Mouse (Mus musculus): ENCODE measurements around the gene Hist1h1e.

Gene Hist1h1e

GRCm38 (mm10) chr13:23573898-23574524 is 48.3 kb downstream of the Hist1h1e start, which contains the start of the genes Hist1h2bf and Hist1h2ad:
Hist1h2bf (minus strand) TSS chr13:23574196.
Hist1h2ad (plus strand) TSS chr13:23574381.
- in situ Hi-C loops (cut with MboI, MseI): loop anchor here (5.0 to 25.0 kb wide), 4 partner anchors 108 to 1852 kb away; partner anchors contain the start of genes Hist1h2ac, Hist1h2ao, Hist1h2bc and Hist1h2bm

GRCm38 (mm10) chr13:23573034-23573897 is 49.1 kb downstream of the Hist1h1e start:
- in situ Hi-C loops (cut with MboI, MseI): loop anchor here (5.0 to 25.0 kb wide), 4 partner anchors 109 to 1851 kb away; partner anchors contain the start of genes Hist1h2ac, Hist1h2ao, Hist1h2bc and Hist1h2bm

DNA sequence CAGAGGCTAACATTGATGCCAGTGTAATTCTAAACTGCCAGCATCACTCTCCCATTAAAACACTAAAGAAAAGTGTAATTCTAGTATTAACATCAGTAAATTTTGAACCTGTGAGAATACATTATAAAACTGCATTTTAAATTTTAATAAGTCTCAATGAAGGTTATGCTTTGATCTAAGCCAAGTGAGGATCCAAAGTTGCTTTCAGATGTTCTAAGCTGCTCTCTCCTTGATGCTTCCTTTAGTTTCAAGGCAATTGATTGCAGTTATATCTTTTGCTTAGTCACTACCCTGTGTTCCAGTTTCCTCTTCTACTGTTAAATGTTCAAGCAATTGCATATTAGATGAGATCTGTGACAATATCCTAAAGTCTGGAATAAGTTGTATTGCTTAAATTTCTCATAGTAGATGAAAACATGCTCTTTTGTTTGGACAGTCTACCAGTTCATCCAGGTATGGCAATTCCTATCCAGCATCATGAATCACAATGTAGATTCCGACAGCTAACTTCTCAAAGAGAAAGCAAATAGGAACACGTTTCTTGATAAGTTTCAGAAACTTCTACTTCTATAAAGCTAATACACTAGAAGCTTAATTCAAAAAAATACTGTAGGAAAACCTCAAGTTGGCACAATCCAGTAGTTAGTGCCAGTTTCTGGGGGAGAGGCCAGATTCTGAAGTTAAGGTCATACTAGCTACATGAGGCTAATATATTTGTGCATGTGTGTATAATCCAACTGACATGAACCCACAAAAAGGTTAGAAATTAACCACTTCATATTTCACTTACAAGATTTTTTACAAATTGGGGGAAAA is 49.9 kb downstream of the Hist1h1e start:
- in situ Hi-C loops (cut with MboI, MseI): loop anchor here (5.0 to 25.0 kb wide), 4 partner anchors 110 to 1850 kb away; partner anchors contain the start of genes Hist1h2ac, Hist1h2ao, Hist1h2bc and Hist1h2bm

GRCm38 (mm10) chr13:23571504-23572217 is 50.7 kb downstream of the Hist1h1e start:
- in situ Hi-C loops (cut with MboI, MseI): loop anchor here (5.0 to 25.0 kb wide), 4 partner anchors 111 to 1849 kb away; partner anchors contain the start of genes Hist1h2ac, Hist1h2ao, Hist1h2bc and Hist1h2bm

- in situ Hi-C loops (cut with MboI, MseI): loop anchor here (5.0 to 25.0 kb wide), 4 partner anchors 111 to 1849 kb away; partner anchors contain the start of genes Hist1h2ac, Hist1h2ao, Hist1h2bc and Hist1h2bm
These were observed 51.3 kb downstream of the Hist1h1e start, which contains the start of the genes Hist1h2ae and Hist1h2bg for GRCm38 (mm10) chr13:23571022-23571503. Hist1h2ae (minus strand) TSS chr13:23571220. Hist1h2bg (plus strand) TSS chr13:23571396.
